Mouse (Mus musculus): ENCODE measurements around the gene Yjefn3. TPM values are rescaled to one million over a fixed set of nuclear protein-coding genes. Genes with fewer than 3 reads are reported as not detected.

Yjefn3 gene
- polyA plus RNA-seq, 1 experiment from 2014 or later: 15.6 TPM

GRCm38 (mm10) chr8:69853869-69854268 lies 48.6 kb downstream of the Yjefn3 start:
- Histone ChIP-seq H3K4me3 (replicated peaks) (no peak overlapping the region), H3K27me3 (replicated peaks) (no peaks in the 10 kb centered on the region), H3K9me3 (replicated peaks) (no peaks in the 10 kb centered on the region), H3K4me1 (no peaks in the 10 kb centered on the region), H3K4me2 (no peak overlapping the region), H3K36me3 (peaks cover 5% of the 10 kb centered on the region; the same call in 1 of the 2 replicates), H3K9ac (replicated peaks) (no peak overlapping the region), H3K27ac (replicated peaks) (no peak overlapping the region)
- ATAC-seq (ENCODE audit: low FRiP score): no peak
- WGBS: 95% methylated on average over 10 of the region's 10 CpGs

- H3K9me3 ChIP-seq (replicated peaks): no peaks in the 10 kb centered on the region
- no peak for ATAC-seq (ENCODE audit: low FRiP score)
- H3K4me2 ChIP-seq: no peak overlapping the region
- H3K27me3 ChIP-seq (replicated peaks): no peaks in the 10 kb centered on the region
- no peak overlapping the region for H3K4me3 ChIP-seq (replicated peaks)
- no peak overlapping the region for H3K9ac ChIP-seq (replicated peaks)
- H3K27ac ChIP-seq (replicated peaks): no peak overlapping the region
- no peaks in the 10 kb centered on the region for H3K4me1 ChIP-seq
- peaks cover 5% of the 10 kb centered on the region; the same call in 1 of the 2 replicates for H3K36me3 ChIP-seq
- 84% methylated on average over 7 of the region's 7 CpGs for WGBS
These were observed 51.5 kb downstream of the Yjefn3 start for GRCm38 (mm10) chr8:69850926-69851506.

GRCm38 (mm10) chr8:69849899-69850298 lies 52.6 kb downstream of the Yjefn3 start:
- H3K9ac ChIP-seq (replicated peaks): no peak overlapping the region
- no peaks in the 10 kb centered on the region for H3K4me1 ChIP-seq
- no peak for ATAC-seq (ENCODE audit: low FRiP score)
- H3K4me2 ChIP-seq: no peak overlapping the region
- WGBS: 38% methylated on average over 3 of the region's 3 CpGs
- no peak overlapping the region for H3K4me3 ChIP-seq (replicated peaks)
- H3K36me3 ChIP-seq: peaks cover 5% of the 10 kb centered on the region; the same call in 1 of the 2 replicates
- no peaks in the 10 kb centered on the region for H3K9me3 ChIP-seq (replicated peaks)
- H3K27me3 ChIP-seq (replicated peaks): no peaks in the 10 kb centered on the region
- no peak overlapping the region for H3K27ac ChIP-seq (replicated peaks)

GRCm38 (mm10) chr8:69848951-69849350 lies 53.6 kb downstream of the Yjefn3 start:
- H3K27ac ChIP-seq (replicated peaks): no peak overlapping the region
- 96% methylated on average over 8 of the region's 8 CpGs for WGBS
- peaks cover 5% of the 10 kb centered on the region; the same call in 1 of the 2 replicates for H3K36me3 ChIP-seq
- no peak overlapping the region for H3K9ac ChIP-seq (replicated peaks)
- ATAC-seq (ENCODE audit: low FRiP score): no peak
- no peak overlapping the region for H3K4me3 ChIP-seq (replicated peaks)
- no peaks in the 10 kb centered on the region for H3K4me1 ChIP-seq
- H3K9me3 ChIP-seq (replicated peaks): no peaks in the 10 kb centered on the region
- H3K27me3 ChIP-seq (replicated peaks): no peaks in the 10 kb centered on the region
- no peak overlapping the region for H3K4me2 ChIP-seq

- Histone ChIP-seq H3K27ac (replicated peaks) (no peak overlapping the region), H3K9me3 (replicated peaks) (no peaks in the 10 kb centered on the region), H3K4me3 (replicated peaks) (no peak overlapping the region), H3K27me3 (replicated peaks) (no peaks in the 10 kb centered on the region), H3K36me3 (peaks cover 5% of the 10 kb centered on the region; the same call in 1 of the 2 replicates), H3K9ac (replicated peaks) (no peak overlapping the region), H3K4me1 (no peaks in the 10 kb centered on the region), H3K4me2 (no peak overlapping the region)
- WGBS: 85% methylated on average over 3 of the region's 3 CpGs
- no peak for ATAC-seq (ENCODE audit: low FRiP score)
These were observed 55.1 kb downstream of the Yjefn3 start for GRCm38 (mm10) chr8:69847167-69848065.

Other genes with a start within 250 kb of the Yjefn3 start
- gene Zfp964, start 248.2 kb downstream of the Yjefn3 start, polyA plus RNA-seq (2015; fragmentation: Nextera tagmentation; extraction: Ambion mirVana): 2.0 and 2.7 TPM in 2 replicates
- gene Zfp869, start 192.0 kb downstream of the Yjefn3 start, polyA plus RNA-seq (2015; fragmentation: Nextera tagmentation; extraction: Ambion mirVana): 23.9 and 25.2 TPM in 2 replicates
- gene Zfp963, start 152.7 kb downstream of the Yjefn3 start, polyA plus RNA-seq (2015; fragmentation: Nextera tagmentation; extraction: Ambion mirVana): 6.7 and 8.1 TPM in 2 replicates
- gene Gm20422, start 127.8 kb downstream of the Yjefn3 start, polyA plus RNA-seq (2015; fragmentation: Nextera tagmentation; extraction: Ambion mirVana): 2.2 TPM in 1 of 2 replicates, not detected in the other
- gene Atp13a1, start 111.5 kb downstream of the Yjefn3 start, polyA plus RNA-seq (2015; fragmentation: Nextera tagmentation; extraction: Ambion mirVana): 50.3 and 50.5 TPM in 2 replicates
- 35.8 and 36.7 TPM in 2 replicates for gene Zfp866, start 111.5 kb downstream of the Yjefn3 start, polyA plus RNA-seq (2015; fragmentation: Nextera tagmentation; extraction: Ambion mirVana)
- 30.6 and 31.5 TPM in 2 replicates for gene Gmip, start 94.0 kb downstream of the Yjefn3 start, polyA plus RNA-seq (2015; fragmentation: Nextera tagmentation; extraction: Ambion mirVana)
- gene Lpar2, start 80.3 kb downstream of the Yjefn3 start, polyA plus RNA-seq (2015; fragmentation: Nextera tagmentation; extraction: Ambion mirVana): 0.63 TPM in 2 replicates
- gene Pbx4, start 70.2 kb downstream of the Yjefn3 start, polyA plus RNA-seq (2015; fragmentation: Nextera tagmentation; extraction: Ambion mirVana): 52.6 and 61.2 TPM in 2 replicates
- 5.3 and 6.0 TPM in 2 replicates for gene Cilp2, start 15.0 kb downstream of the Yjefn3 start, polyA plus RNA-seq (2015; fragmentation: Nextera tagmentation; extraction: Ambion mirVana)
- 4.3 TPM in 2 replicates for gene Tssk6, start 528 bp downstream of the Yjefn3 start, polyA plus RNA-seq (2015; fragmentation: Nextera tagmentation; extraction: Ambion mirVana)
- 190 and 209 TPM in 2 replicates for gene Ndufa13, start 154 bp downstream of the Yjefn3 start, polyA plus RNA-seq (2015; fragmentation: Nextera tagmentation; extraction: Ambion mirVana)
- 24.8 and 24.9 TPM in 2 replicates for gene Gatad2a, start 93.7 kb upstream of the Yjefn3 start, polyA plus RNA-seq (2015; fragmentation: Nextera tagmentation; extraction: Ambion mirVana)
- gene Mau2, start 140.0 kb upstream of the Yjefn3 start, polyA plus RNA-seq (2015; fragmentation: Nextera tagmentation; extraction: Ambion mirVana): 63.3 and 65.6 TPM in 2 replicates
- 57.2 and 57.5 TPM in 2 replicates for gene Sugp1, start 140.1 kb upstream of the Yjefn3 start, polyA plus RNA-seq (2015; fragmentation: Nextera tagmentation; extraction: Ambion mirVana)
- gene Tm6sf2, start 170.2 kb upstream of the Yjefn3 start, polyA plus RNA-seq (2015; fragmentation: Nextera tagmentation; extraction: Ambion mirVana): 1.4 and 2.0 TPM in 2 replicates
- gene Hapln4, start 180.7 kb upstream of the Yjefn3 start, polyA plus RNA-seq (2015; fragmentation: Nextera tagmentation; extraction: Ambion mirVana): 1.5 and 1.6 TPM in 2 replicates
- 160 and 169 TPM in 2 replicates for gene Ncan, start 218.2 kb upstream of the Yjefn3 start, polyA plus RNA-seq (2015; fragmentation: Nextera tagmentation; extraction: Ambion mirVana)
- 47.2 and 49.0 TPM in 2 replicates for gene Nr2c2ap, start 228.6 kb upstream of the Yjefn3 start, polyA plus RNA-seq (2015; fragmentation: Nextera tagmentation; extraction: Ambion mirVana)
- 12.3 and 14.6 TPM in 2 replicates for gene Rfxank, start 236.4 kb upstream of the Yjefn3 start, polyA plus RNA-seq (2015; fragmentation: Nextera tagmentation; extraction: Ambion mirVana)
- 60.8 and 62.6 TPM in 2 replicates for gene Borcs8, start 236.8 kb upstream of the Yjefn3 start, polyA plus RNA-seq (2015; fragmentation: Nextera tagmentation; extraction: Ambion mirVana)
- 1.4 and 1.5 TPM in 2 replicates for gene Mef2b, start 237.0 kb upstream of the Yjefn3 start, polyA plus RNA-seq (2015; fragmentation: Nextera tagmentation; extraction: Ambion mirVana)